In genomic region chr6:129097929-129098328, GRCm38 (mm10) we compare ENCODE assay signal across 12 mouse cellular contexts. TPM values are rescaled to one million over a fixed set of nuclear protein-coding genes. Genes with fewer than 3 reads are reported as not detected.
A peak's percentile ranks its signal among the peaks of the same experiment; 100 is the strongest.
DNase-seq lines count a peak whose midpoint lies in the region; ATAC-seq lines count a peak whose summit lies in the region.
"Had no signal": no experiment of that assay in that cellular context is flagged by ENCODE, and none has a peak within 500 bp of the region (broad histone marks: within the 10 kb centered on the region; RNA-seq: fewer than 3 reads in every experiment).

No protein-coding gene starts in this region.

- H3K4me1 ChIP-seq in embryonic facial prominence, embryonic 14.5 days (ENCODE audit: control insufficient read depth, insufficient read depth, low read length) = no peaks in the 10 kb centered on the region
- H3K4me1 ChIP-seq in embryonic facial prominence, embryonic 10.5 days = no peaks in the 10 kb centered on the region

- H3K9me3 ChIP-seq in embryonic facial prominence, embryonic 14.5 days (ENCODE audit: control insufficient read depth, low read length) = no peaks in the 10 kb centered on the region
- H3K9me3 ChIP-seq in embryonic facial prominence, embryonic 10.5 days = no peaks in the 10 kb centered on the region

- H3K4me2 ChIP-seq in embryonic facial prominence, embryonic 14.5 days (ENCODE audit: low read depth, low read length) = no peak overlapping the region

- 48% methylated on average over 1 of the region's 1 CpGs for whole genome bisulfite sequencing in embryonic facial prominence, embryonic 14.5 days
- 75% methylated on average over 1 of the region's 1 CpGs for WGBS in embryonic facial prominence, embryonic 10.5 days

- H3K27ac ChIP-seq in embryonic facial prominence, embryonic 14.5 days (replicated peaks; ENCODE audit: low read depth, low read length) = no peak overlapping the region
- no peak overlapping the region for H3K27ac ChIP-seq in embryonic facial prominence, embryonic 10.5 days (replicated peaks)
- H3K27ac ChIP-seq: left cerebral cortex, adult 2 months had no signal

- H3K9ac ChIP-seq in embryonic facial prominence, embryonic 14.5 days (ENCODE audit: low read depth, low read length) = no peak overlapping the region

- no peak for ATAC-seq in embryonic facial prominence, embryonic 14.5 days (ENCODE audit: low read depth)
- ATAC-seq: hindbrain, embryonic 16.5 days had no signal

- no peak overlapping the region for H3K4me3 ChIP-seq in embryonic facial prominence, embryonic 14.5 days (ENCODE audit: low read depth, low read length)
- no peak overlapping the region for H3K4me3 ChIP-seq in embryonic facial prominence, embryonic 10.5 days
- H3K4me3 ChIP-seq: left cerebral cortex, adult 2 months had no signal

- no peaks in the 10 kb centered on the region for H3K27me3 ChIP-seq in embryonic facial prominence, embryonic 14.5 days (replicated peaks; ENCODE audit: control insufficient read depth, insufficient read depth, low read length)
- H3K27me3 ChIP-seq in embryonic facial prominence, embryonic 10.5 days (replicated peaks; ENCODE audit: low read depth, poor library complexity, severe bottlenecking) = no peaks in the 10 kb centered on the region
- no peaks in the 10 kb centered on the region for H3K27me3 ChIP-seq in splenic B cell, adult 2 months (ENCODE audit: control insufficient read depth, insufficient read depth, low read length, poor library complexity, severe bottlenecking)

- H3K36me3 ChIP-seq in embryonic facial prominence, embryonic 14.5 days (ENCODE audit: control insufficient read depth, insufficient read depth, low read length) = no peaks in the 10 kb centered on the region
- H3K36me3 ChIP-seq in embryonic facial prominence, embryonic 10.5 days (replicated peaks) = no peaks in the 10 kb centered on the region
- no peaks in the 10 kb centered on the region for H3K36me3 ChIP-seq in splenic B cell, adult 2 months (ENCODE audit: control insufficient read depth, insufficient read depth, low read length, poor library complexity, severe bottlenecking)

- DNase-seq in embryonic facial prominence, embryonic 14.5 days (ENCODE audit: low spot score) = peak; percentile 23
- DNase-seq in embryonic facial prominence, embryonic 10.5 days (ENCODE audit: low spot score) = no peak
- peak; percentile 19 for DNase-seq in urinary bladder, postnatal 14 days (ENCODE audit: low spot score)
- no peak for DNase-seq in urinary bladder, adult 18-20 months (ENCODE audit: low spot score in 2 of 2)
- peak; percentile 58 for DNase-seq in kidney, postnatal 10 days
- DNase-seq in splenic B cell, adult 2 months (ENCODE audit: low read depth, low spot score) = peak; percentile 20
- DNase-seq in right cerebral cortex, postnatal 36 days (ENCODE audit: low spot score in 2 of 2) = no peak
- no peak for DNase-seq in ovary, postnatal 10 days (ENCODE audit: low spot score)
- DNase-seq: B cell, adult 2 months; cerebellum, adult 8-10 months had no signal

RNA-seq across cellular contexts. Expression of gene Clec2e, which starts 2.8 kb away (rescaled TPM):
- 0.18 TPM in 2 replicates for polyA plus RNA-seq in embryonic facial prominence, embryonic 14.5 days (2014; fragmentation: Nextera tagmentation; extraction: Ambion mirVana)
- polyA plus RNA-seq in embryonic facial prominence, embryonic 10.5 days (2016; fragmentation: Nextera tagmentation; extraction: Ambion mirVana) = not detected in 2 replicates
- polyA plus RNA-seq: hindbrain, embryonic 16.5 days had no signal

RNA-seq across cellular contexts. Expression of gene Klrb1f, which starts 52.2 kb away (rescaled TPM):
- 0.51 and 0.80 TPM in 2 replicates for polyA plus RNA-seq in embryonic facial prominence, embryonic 14.5 days (2014; fragmentation: Nextera tagmentation; extraction: Ambion mirVana)
- 0.11 TPM in 1 of 2 replicates, not detected in the other for polyA plus RNA-seq in embryonic facial prominence, embryonic 10.5 days (2016; fragmentation: Nextera tagmentation; extraction: Ambion mirVana)

Comparison
In these comparisons a context has a peak if more than half of its experiments do, and no peak if none do; other contexts are left out.
1. DNase-seq: peak in embryonic facial prominence, embryonic 14.5 days (single experiment), urinary bladder, postnatal 14 days (single experiment), kidney, postnatal 10 days (single experiment) and splenic B cell, adult 2 months (single experiment); none in embryonic facial prominence, embryonic 10.5 days (single experiment), urinary bladder, adult 18-20 months (0 of 2), right cerebral cortex, postnatal 36 days (0 of 2) and ovary, postnatal 10 days (single experiment).